Mouse (Mus musculus) urinary bladder, postnatal 25 days (tissue): ENCODE measurements at regions not wholly inside any gene's neighbourhood (a gene's known extent, or its start where the extent isn't known, plus 50 kb on each side); places are given as distances from the start of the nearest gene placed in this dataset.
A peak's percentile ranks its signal among the peaks of the same experiment; 100 is the strongest.

Experiments used
- DNase-seq: peaks from one replicate; pipeline ENCODE4 v3.0.0; 2022; ENCODE audit warnings: low spot score

- no peak for DNase-seq
These were observed 71.1 kb upstream of the Hif1a start for GRCm38 (mm10) chr12:73830122-73830521.

- DNase-seq, result no peak
These were observed 70.5 kb upstream of the Hif1a start for GRCm38 (mm10) chr12:73830551-73831203.

DNA sequence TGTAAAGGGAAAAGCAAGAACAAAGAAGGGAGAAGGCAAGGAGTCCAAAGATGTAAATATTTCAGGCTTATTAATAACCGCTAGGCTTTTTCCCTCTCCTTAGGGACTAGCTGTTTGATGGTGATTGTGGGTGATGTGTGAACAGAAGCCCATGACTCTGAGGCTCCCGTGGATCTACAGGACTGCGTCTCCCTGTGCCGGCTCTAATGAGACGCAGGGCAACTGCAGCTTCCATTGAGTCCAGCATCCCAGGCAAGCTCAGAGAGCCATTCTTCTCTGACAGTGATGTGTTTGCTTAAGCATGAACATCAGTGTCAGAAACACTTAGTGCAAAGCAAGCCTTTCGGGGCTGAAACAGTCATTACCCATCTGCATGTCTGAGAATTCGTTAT lies 70.0 kb upstream of the Hif1a start:
- no peak for DNase-seq

GRCm38 (mm10) chr12:73831637-73832385 lies 69.4 kb upstream of the Hif1a start:
- no peak for DNase-seq

- no peak for DNase-seq
These were observed 68.4 kb upstream of the Hif1a start for GRCm38 (mm10) chr12:73832789-73833188.

GRCm38 (mm10) chr12:73836132-73836531 lies 65.0 kb upstream of the Hif1a start:
- DNase-seq, result no peak

DNA sequence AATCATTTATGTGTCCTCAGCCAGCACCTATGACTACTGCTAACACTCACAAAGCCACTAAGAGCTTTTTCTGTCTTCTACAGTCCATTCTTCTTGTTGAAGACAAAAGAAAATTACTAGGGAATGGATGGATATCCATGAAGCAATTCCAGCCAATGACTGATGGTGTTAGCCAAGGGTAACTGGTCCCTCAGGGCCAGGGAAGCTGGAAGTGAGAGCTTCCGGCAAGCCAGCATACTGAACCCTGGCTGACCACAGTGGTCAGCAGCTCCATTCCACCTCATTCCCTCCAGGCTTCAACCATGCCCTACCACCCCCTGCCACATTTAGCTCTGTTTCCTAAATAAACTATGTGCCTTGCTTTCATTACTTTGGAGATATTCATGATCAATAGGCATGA lies 64.1 kb upstream of the Hif1a start:
- DNase-seq, result no peak

GRCm38 (mm10) chr12:73837921-73838320 lies 63.3 kb upstream of the Hif1a start:
- DNase-seq, result no peak

DNA sequence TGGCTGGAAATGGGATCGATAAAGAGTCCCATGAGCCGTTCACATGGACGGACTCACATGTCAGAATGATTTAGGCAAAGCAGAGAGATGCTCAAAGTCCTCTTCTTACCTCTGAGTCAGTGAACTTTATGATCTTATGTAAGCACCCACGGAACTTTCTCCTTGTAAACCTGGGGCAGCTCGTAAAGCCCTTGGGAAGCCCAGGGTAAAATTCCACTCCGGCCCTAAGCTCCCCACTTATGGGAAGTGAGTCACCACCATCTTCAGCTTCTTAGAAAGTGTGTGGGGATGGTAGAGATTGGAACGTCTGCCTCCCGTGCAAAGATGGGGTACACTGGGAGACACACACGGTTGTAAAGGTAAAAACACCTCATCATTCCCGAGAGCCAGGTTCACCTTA lies 62.8 kb upstream of the Hif1a start:
- no peak for DNase-seq

- DNase-seq, result no peak
These were observed 59.0 kb upstream of the Hif1a start for GRCm38 (mm10) chr12:73842000-73842675.

DNA sequence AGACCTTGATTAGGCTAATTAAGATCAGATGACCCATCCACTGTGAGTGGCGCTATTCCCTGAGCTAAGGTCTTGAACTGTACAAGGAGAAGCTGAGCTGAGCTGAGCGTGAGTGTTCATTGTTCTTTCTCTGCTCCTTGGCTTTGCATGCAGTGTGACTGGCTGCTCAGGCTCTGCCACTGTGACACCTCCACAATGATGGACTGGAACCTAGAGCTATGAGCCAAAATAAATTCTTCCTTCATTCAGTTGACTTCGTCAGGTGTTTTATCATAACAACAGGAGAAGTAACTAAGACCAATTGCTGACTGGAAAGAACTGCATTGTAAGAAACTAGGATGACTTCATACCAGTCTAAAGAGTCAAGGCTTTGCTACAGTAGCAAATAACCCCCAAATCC lies 56.4 kb upstream of the Hif1a start:
- no peak for DNase-seq

- peak; percentile 36 for DNase-seq
These were observed 54.5 kb upstream of the Hif1a start for GRCm38 (mm10) chr12:73846672-73847071.

GRCm38 (mm10) chr12:73847336-73847735 lies 53.8 kb upstream of the Hif1a start:
- DNase-seq, result no peak

DNA sequence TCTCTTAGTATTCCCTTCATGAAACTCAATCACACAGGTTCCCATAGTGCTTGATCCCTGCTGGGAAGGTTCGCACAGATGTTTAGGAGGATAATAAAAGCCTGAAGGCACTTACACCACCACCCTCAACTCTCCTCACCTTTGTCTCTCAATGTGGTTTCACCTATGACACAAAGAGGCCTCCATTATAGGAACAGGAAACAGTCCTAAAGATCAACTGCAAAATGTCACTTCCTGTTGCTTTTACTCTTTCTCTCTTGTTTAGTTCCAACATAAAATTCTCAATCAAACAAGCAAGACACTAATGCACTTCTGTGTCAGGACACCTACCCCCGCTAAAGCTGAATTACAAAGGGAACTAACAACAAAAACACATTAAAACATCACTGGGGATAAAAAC lies 50.3 kb upstream of the Hif1a start:
- DNase-seq, result no peak
